Mouse (Mus musculus) embryonic facial prominence, embryonic 11.5 days (tissue): ENCODE measurements at regions not wholly inside any gene's neighbourhood (a gene's known extent, or its start where the extent isn't known, plus 50 kb on each side); places are given as distances from the start of the nearest gene placed in this dataset.

Source experiments
- ATAC-seq: fragments of 200-750 bp; cut with Nextera tagmentation; replicated peaks from 2 replicates; pipeline ENCODE4 v1.8.0; 2017; ENCODE audit warnings: low read depth; ENCODE audit not compliant: insufficient number of reproducible peaks, low FRiP score, low TSS enrichment
- DNase-seq: peaks from one replicate; pipeline ENCODE4 v3.0.0-alpha.2; 2015; ENCODE audit warnings: low spot score
- H3K27ac ChIP-seq: fragments of 300-500 bp; sonication (generic); replicated peaks from 2 replicates; pipeline ENCODE4 v1.5.1; 2014; ENCODE audit warnings: mild to moderate bottlenecking, low read depth, low read length, control low read depth
- H3K27me3 ChIP-seq: fragments of 300-500 bp; sonication (generic); 2 replicates; pipeline ENCODE4 v1.6.1; 2014; ENCODE audit warnings: mild to moderate bottlenecking, low read length, moderate library complexity, mixed read lengths; ENCODE audit not compliant: control insufficient read depth, insufficient read depth
- H3K36me3 ChIP-seq: fragments of 300-500 bp; sonication (generic); replicated peaks from 2 replicates; pipeline ENCODE4 v1.6.1; 2014; ENCODE audit warnings: low read depth, mild to moderate bottlenecking, low read length, moderate library complexity, mixed read lengths; ENCODE audit not compliant: control insufficient read depth, insufficient read depth
- H3K4me1 ChIP-seq: fragments of 300-500 bp; sonication (generic); 2 replicates; pipeline ENCODE4 v1.6.1; 2014; ENCODE audit warnings: low read length, mixed read lengths; ENCODE audit not compliant: control insufficient read depth, insufficient read depth
- H3K4me2 ChIP-seq: fragments of 300-500 bp; sonication (generic); 2 replicates; pipeline ENCODE4 v1.6.1; 2014; ENCODE audit warnings: low read depth, mild to moderate bottlenecking, control low read depth, low read length, moderate library complexity
- H3K4me3 ChIP-seq: fragments of 300-500 bp; sonication (generic); 2 replicates; pipeline ENCODE4 v1.5.1; 2014; ENCODE audit warnings: low read depth, low read length, control low read depth
- H3K9ac ChIP-seq: fragments of 300-500 bp; sonication (generic); replicated peaks from 2 replicates; pipeline ENCODE4 v1.6.1; 2014; ENCODE audit warnings: mild to moderate bottlenecking, control low read depth, low read length
- H3K9me3 ChIP-seq: fragments of 300-500 bp; sonication (generic); replicated peaks from 2 replicates; pipeline ENCODE4 v1.6.1; 2016; ENCODE audit warnings: mild to moderate bottlenecking, low read length, inconsistent platforms, mixed read lengths; ENCODE audit not compliant: control insufficient read depth
- WGBS: fragments of 180-500 bp; shearing (Covaris S2); extraction: QIAGEN DNeasy Blood & Tissue Kit; methylation state at CpG from one replicate; pipeline ENCODE4 v1.1.7; 2014; 5-methylcytosine and 5-hydroxymethylcytosine counted together

DNA sequence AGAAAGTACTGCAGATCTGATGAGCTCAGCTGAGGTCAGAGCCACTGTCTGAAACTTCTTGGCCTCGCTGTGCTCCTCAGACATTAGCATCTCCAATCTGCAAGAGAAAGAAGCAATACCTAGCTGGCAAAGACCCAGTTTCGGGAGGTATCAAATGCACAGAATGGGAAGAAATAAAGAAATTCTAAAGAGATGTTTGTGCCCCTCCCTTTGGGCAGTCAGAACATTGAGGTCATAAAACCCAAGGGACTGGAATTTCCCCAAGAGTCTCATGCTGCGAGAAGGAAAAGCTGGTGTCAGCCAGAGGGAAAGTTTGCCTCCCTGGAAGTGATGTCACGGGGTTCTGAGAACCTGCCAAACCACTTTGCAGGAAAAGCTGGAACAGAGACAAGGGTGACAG lies 277.6 kb downstream of the Pdcd6ip start:
- ATAC-seq (no peak), DNase-seq (no peak)
- Histone ChIP-seq H3K9ac (no peak overlapping the region), H3K36me3 (no peaks in the 10 kb centered on the region), H3K4me1 (no peaks in the 10 kb centered on the region), H3K27ac (no peak overlapping the region), H3K4me2 (no peak overlapping the region), H3K9me3 (no peaks in the 10 kb centered on the region), H3K4me3 (no peak overlapping the region), H3K27me3 (no peaks in the 10 kb centered on the region)
- 82% methylated on average over 4 of the region's 4 CpGs for WGBS

DNA sequence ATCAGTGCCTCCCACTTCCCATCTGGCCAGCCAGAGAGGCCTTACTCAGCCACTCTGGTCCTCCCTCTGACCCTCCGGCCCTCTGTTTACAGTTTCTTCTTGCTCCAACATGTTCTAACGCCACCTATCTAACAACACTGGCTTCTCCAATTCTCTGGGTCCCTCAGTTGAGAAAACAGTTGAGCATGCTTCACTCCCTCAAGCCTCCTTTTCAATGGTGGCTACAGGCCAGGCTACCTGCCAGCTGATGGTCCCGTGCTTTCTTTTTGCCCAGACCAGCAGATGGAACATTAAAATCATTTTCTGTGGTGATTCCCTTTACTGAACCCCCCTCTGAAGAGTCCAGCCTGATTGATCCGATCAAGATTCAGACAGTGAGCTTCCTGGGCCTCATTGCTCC lies 280.8 kb downstream of the Pdcd6ip start:
- ATAC-seq (no peak), DNase-seq (no peak)
- 76% methylated on average over 4 of the region's 4 CpGs for WGBS
- no peak overlapping the region for H3K27ac ChIP-seq
- H3K4me3 ChIP-seq, result no peak overlapping the region
- no peaks in the 10 kb centered on the region for H3K27me3 ChIP-seq
- no peak overlapping the region for H3K4me2 ChIP-seq
- no peaks in the 10 kb centered on the region for H3K36me3 ChIP-seq
- no peaks in the 10 kb centered on the region for H3K9me3 ChIP-seq
- H3K9ac ChIP-seq, result no peak overlapping the region
- H3K4me1 ChIP-seq, result no peaks in the 10 kb centered on the region

- ATAC-seq, result no peak
- WGBS, result 92% methylated on average over 15 of the region's 15 CpGs
- H3K9ac ChIP-seq, result no peak overlapping the region
Observed at GRCm38 (mm10) chr9:113426324-113426723, 281.7 kb downstream of the Pdcd6ip start.

GRCm38 (mm10) chr9:113421645-113422044 lies 286.4 kb downstream of the Pdcd6ip start:
- ATAC-seq (no peak), DNase-seq (peak; percentile 36)
- H3K27ac ChIP-seq, result no peak overlapping the region

More at GRCm38 (mm10) chr9:113426324-113426723, 281.7 kb downstream of the Pdcd6ip start:
- DNase-seq, result no peak
- no peak overlapping the region for H3K27ac ChIP-seq
- H3K4me3 ChIP-seq, result no peak overlapping the region
- H3K36me3 ChIP-seq, result no peaks in the 10 kb centered on the region
- H3K4me1 ChIP-seq, result no peaks in the 10 kb centered on the region
- H3K9me3 ChIP-seq, result no peaks in the 10 kb centered on the region
- H3K27me3 ChIP-seq, result no peaks in the 10 kb centered on the region
- H3K4me2 ChIP-seq, result no peak overlapping the region

GRCm38 (mm10) chr9:113421121-113421520 lies 286.9 kb downstream of the Pdcd6ip start:
- whole genome bisulfite sequencing, result 92% methylated on average over 7 of the region's 7 CpGs
- no peaks in the 10 kb centered on the region for H3K9me3 ChIP-seq
- no peak overlapping the region for H3K4me2 ChIP-seq
- DNase-seq, result no peak
- H3K9ac ChIP-seq, result no peak overlapping the region
- no peaks in the 10 kb centered on the region for H3K36me3 ChIP-seq
- no peak for ATAC-seq
- no peaks in the 10 kb centered on the region for H3K27me3 ChIP-seq
- H3K4me3 ChIP-seq, result no peak overlapping the region
- H3K4me1 ChIP-seq, result no peaks in the 10 kb centered on the region
- H3K27ac ChIP-seq, result no peak overlapping the region

More at GRCm38 (mm10) chr9:113421645-113422044, 286.4 kb downstream of the Pdcd6ip start:
- Histone ChIP-seq H3K9me3 (no peaks in the 10 kb centered on the region), H3K4me1 (no peaks in the 10 kb centered on the region), H3K36me3 (no peaks in the 10 kb centered on the region), H3K27me3 (no peaks in the 10 kb centered on the region), H3K9ac (no peak overlapping the region), H3K4me3 (no peak overlapping the region), H3K4me2 (no peak overlapping the region)

- no peaks in the 10 kb centered on the region for H3K4me1 ChIP-seq
- H3K4me2 ChIP-seq, result no peak overlapping the region
- H3K4me3 ChIP-seq, result no peak overlapping the region
- no peaks in the 10 kb centered on the region for H3K27me3 ChIP-seq
- H3K27ac ChIP-seq, result no peak overlapping the region
- H3K36me3 ChIP-seq, result no peaks in the 10 kb centered on the region
- 94% methylated on average over 1 of the region's 1 CpGs for WGBS
- no peak for DNase-seq
- no peak for ATAC-seq
- H3K9me3 ChIP-seq, result no peaks in the 10 kb centered on the region
- no peak overlapping the region for H3K9ac ChIP-seq
Observed at GRCm38 (mm10) chr9:113419801-113420200, 288.3 kb downstream of the Pdcd6ip start.

DNA sequence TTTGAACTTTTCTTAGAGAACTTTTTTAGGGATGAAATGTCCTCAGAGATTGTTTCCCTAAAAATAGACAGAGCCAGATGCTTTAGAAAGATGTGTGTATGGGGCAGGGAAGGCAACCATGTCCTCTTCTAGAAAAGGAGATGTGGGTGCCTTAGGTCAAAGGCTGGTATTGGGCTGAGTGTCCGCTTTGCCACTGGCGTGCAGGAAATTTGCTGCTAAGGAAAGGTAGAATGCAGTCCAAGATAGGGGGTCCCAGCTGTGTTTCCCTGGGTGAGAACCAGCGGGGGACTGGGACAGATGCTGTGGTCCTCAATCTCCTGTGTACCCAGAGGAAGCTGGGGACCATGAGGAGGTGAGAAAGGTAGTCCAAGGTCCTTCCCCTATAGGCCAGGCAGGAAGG lies 291.0 kb downstream of the Pdcd6ip start:
- Histone ChIP-seq H3K4me3 (no peak overlapping the region), H3K9me3 (no peaks in the 10 kb centered on the region), H3K4me1 (no peaks in the 10 kb centered on the region), H3K27me3 (no peaks in the 10 kb centered on the region), H3K36me3 (no peaks in the 10 kb centered on the region), H3K9ac (no peak overlapping the region), H3K4me2 (no peak overlapping the region), H3K27ac (no peak overlapping the region)
- DNase-seq (no peak), ATAC-seq (0 out of 2 replicates have a peak, but pooled peaks have one; percentile 65)
- WGBS, result 92% methylated on average over 3 of the region's 3 CpGs

GRCm38 (mm10) chr9:113415511-113415931 lies 292.5 kb downstream of the Pdcd6ip start:
- Histone ChIP-seq H3K36me3 (no peaks in the 10 kb centered on the region), H3K4me2 (no peak overlapping the region), H3K4me3 (no peak overlapping the region), H3K4me1 (no peaks in the 10 kb centered on the region), H3K9me3 (no peaks in the 10 kb centered on the region), H3K27ac (no peak overlapping the region), H3K9ac (no peak overlapping the region), H3K27me3 (no peaks in the 10 kb centered on the region)
- ATAC-seq (no peak), DNase-seq (peak; percentile 28)
- WGBS, result 42% methylated on average over 5 of the region's 5 CpGs
